8 mouse cellular contexts compared by ENCODE assay signal in the genomic region with DNA sequence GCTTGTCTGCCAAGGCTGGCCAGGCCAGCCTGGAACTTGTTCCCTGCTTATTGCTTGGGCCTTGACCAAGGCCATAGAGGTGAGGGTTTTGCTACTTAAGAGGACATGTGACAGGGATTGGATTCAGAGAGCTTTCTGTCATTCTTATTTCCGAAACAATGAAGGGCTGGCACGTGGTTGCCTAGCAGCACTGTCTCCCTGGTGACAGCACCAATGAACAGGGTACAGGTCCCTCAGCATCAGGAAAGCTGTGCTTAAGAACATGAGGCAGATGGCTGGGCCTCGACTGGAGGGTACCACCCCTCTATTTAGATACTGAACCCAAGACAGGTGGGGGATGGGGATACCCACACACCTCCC. TPM values are rescaled to one million over a fixed set of nuclear protein-coding genes. Genes with fewer than 3 reads are reported as not detected.
A peak's percentile ranks its signal among the peaks of the same experiment; 100 is the strongest.
DNase-seq lines count a peak whose midpoint lies in the region; ATAC-seq and TF ChIP-seq lines count a peak whose summit lies in the region.

No protein-coding gene starts in this region.

- TF ChIP-seq POLR2A in thymus, adult 2 months (IDR thresholded peaks at IDR 0.05; ENCODE audit: control insufficient read depth, extremely low read depth, insufficient read depth, low read length, poor library complexity) = no peak

- 0 out of 2 replicates have a peak overlapping the region, but pooled peaks have one; percentile 25 for H3K9ac ChIP-seq in kidney, embryonic 15.5 days
- no peak overlapping the region for H3K9ac ChIP-seq in embryonic facial prominence, embryonic 12.5 days
- H3K9ac ChIP-seq in hindbrain, embryonic 15.5 days = peak overlapping the region; percentile 17; the same call in 1 of the 2 replicates

- no peak for DNase-seq in kidney, postnatal 10 days
- peak; percentile 59 for DNase-seq in neural tube, embryonic 10.5 days (ENCODE audit: extremely low spot score, low spot score)
- no peak for DNase-seq in thymus, adult 2 months
- no peak for DNase-seq in cerebellum, postnatal 10 days

- no peaks in the 10 kb centered on the region for H3K27me3 ChIP-seq in kidney, embryonic 15.5 days
- no peaks in the 10 kb centered on the region for H3K27me3 ChIP-seq in embryonic facial prominence, embryonic 12.5 days
- H3K27me3 ChIP-seq in hindbrain, embryonic 15.5 days = no peaks in the 10 kb centered on the region
- no peaks in the 10 kb centered on the region for H3K27me3 ChIP-seq in thymus, adult 2 months (ENCODE audit: control insufficient read depth, insufficient read depth, low read length)

- WGBS in kidney, embryonic 15.5 days = 37% methylated on average over 3 of the region's 3 CpGs
- WGBS in embryonic facial prominence, embryonic 12.5 days = 66% methylated on average over 3 of the region's 3 CpGs
- 8% methylated on average over 3 of the region's 3 CpGs for WGBS in hindbrain, embryonic 15.5 days
- WGBS in thymus, adult 2 months = 96% methylated on average over 3 of the region's 3 CpGs

- TF ChIP-seq CTCF in thymus, adult 2 months (IDR thresholded peaks at IDR 0.05; ENCODE audit: borderline replicate concordance, control insufficient read depth, extremely low read depth, insufficient read depth, low read length, poor library complexity) = no peak

- no peaks in the 10 kb centered on the region for H3K9me3 ChIP-seq in kidney, embryonic 15.5 days (replicated peaks)
- no peaks in the 10 kb centered on the region for H3K9me3 ChIP-seq in embryonic facial prominence, embryonic 12.5 days
- no peaks in the 10 kb centered on the region for H3K9me3 ChIP-seq in hindbrain, embryonic 15.5 days

- H3K4me3 ChIP-seq in kidney, embryonic 15.5 days (replicated peaks) = no peak overlapping the region
- no peak overlapping the region for H3K4me3 ChIP-seq in embryonic facial prominence, embryonic 12.5 days
- no peak overlapping the region for H3K4me3 ChIP-seq in hindbrain, embryonic 15.5 days
- H3K4me3 ChIP-seq in thymus, adult 2 months (ENCODE audit: control insufficient read depth, insufficient read depth, low read length) = no peak overlapping the region

- H3K36me3 ChIP-seq in kidney, embryonic 15.5 days = peaks cover 59% of the 10 kb centered on the region
- H3K36me3 ChIP-seq in embryonic facial prominence, embryonic 12.5 days = peaks cover 31% of the 10 kb centered on the region
- peaks cover 40% of the 10 kb centered on the region for H3K36me3 ChIP-seq in hindbrain, embryonic 15.5 days
- H3K36me3 ChIP-seq in thymus, adult 2 months (ENCODE audit: control insufficient read depth, insufficient read depth, low read length) = peaks cover 25% of the 10 kb centered on the region

- no peak for ATAC-seq in kidney, embryonic 15.5 days (replicated peaks; ENCODE audit: low FRiP score)
- no peak for ATAC-seq in embryonic facial prominence, embryonic 12.5 days (ENCODE audit: insufficient number of reproducible peaks, insufficient read depth, low FRiP score, low TSS enrichment)
- ATAC-seq in hindbrain, embryonic 15.5 days (ENCODE audit: low FRiP score, low read depth) = peak; percentile 58
- ATAC-seq in cerebellum, adult (ENCODE audit: insufficient number of reproducible peaks, low FRiP score, low TSS enrichment) = no peak

- H3K4me2 ChIP-seq in kidney, embryonic 15.5 days = no peak overlapping the region
- H3K4me2 ChIP-seq in embryonic facial prominence, embryonic 12.5 days (replicated peaks) = no peak overlapping the region
- H3K4me2 ChIP-seq in hindbrain, embryonic 15.5 days = peak overlapping the region; percentile 7; the same call in 1 of the 2 replicates

- H3K27ac ChIP-seq in kidney, embryonic 15.5 days = peak overlapping the region; percentile 80
- peak overlapping the region; percentile 80 for H3K27ac ChIP-seq in embryonic facial prominence, embryonic 12.5 days
- peak overlapping the region; percentile 84 for H3K27ac ChIP-seq in hindbrain, embryonic 15.5 days (replicated peaks)
- no peak overlapping the region for H3K27ac ChIP-seq in thymus, adult 2 months (ENCODE audit: control insufficient read depth, insufficient read depth, low read length)

- peaks cover 41% of the 10 kb centered on the region for H3K4me1 ChIP-seq in kidney, embryonic 15.5 days
- peaks cover 38% of the 10 kb centered on the region for H3K4me1 ChIP-seq in embryonic facial prominence, embryonic 12.5 days
- H3K4me1 ChIP-seq in hindbrain, embryonic 15.5 days (replicated peaks) = peaks cover 42% of the 10 kb centered on the region
- H3K4me1 ChIP-seq in thymus, adult 2 months (replicated peaks; ENCODE audit: control insufficient read depth, insufficient read depth, low read length) = no peaks in the 10 kb centered on the region

RNA-seq across cellular contexts. Expression of a gene that starts 43.4 kb away (rescaled TPM):
- polyA plus RNA-seq in kidney, embryonic 15.5 days (2015; fragmentation: Nextera tagmentation; extraction: Ambion mirVana) = 105 and 111 TPM in 2 replicates
- polyA plus RNA-seq in embryonic facial prominence, embryonic 12.5 days (2016; fragmentation: Nextera tagmentation; extraction: Ambion mirVana) = 142 TPM in 2 replicates
- polyA plus RNA-seq in hindbrain, embryonic 15.5 days (2015; fragmentation: Nextera tagmentation; extraction: Ambion mirVana) = 91.9 and 103 TPM in 2 replicates
- polyA plus RNA-seq in thymus, adult 2 months (2012; rRNA removed) = 18.0 and 20.4 TPM in 2 replicates

RNA-seq across cellular contexts. Expression of a gene that starts 51.2 kb away (rescaled TPM):
- polyA plus RNA-seq in kidney, embryonic 15.5 days (2015; fragmentation: Nextera tagmentation; extraction: Ambion mirVana) = 30.2 and 33.1 TPM in 2 replicates
- 72.1 and 77.9 TPM in 2 replicates for polyA plus RNA-seq in embryonic facial prominence, embryonic 12.5 days (2016; fragmentation: Nextera tagmentation; extraction: Ambion mirVana)
- 26.1 and 27.5 TPM in 2 replicates for polyA plus RNA-seq in hindbrain, embryonic 15.5 days (2015; fragmentation: Nextera tagmentation; extraction: Ambion mirVana)
- 24.7 and 25.3 TPM in 2 replicates for polyA plus RNA-seq in thymus, adult 2 months (2012; rRNA removed)
